Mouse (Mus musculus) kidney, postnatal 10 days (tissue): Measurements from ENCODE around the gene Hmgb2.

Source experiments
- DNase-seq: peaks from one replicate; pipeline ENCODE4 v3.0.0; 2021; ENCODE audit warnings: mixed read lengths

Gene Hmgb2

DNA sequence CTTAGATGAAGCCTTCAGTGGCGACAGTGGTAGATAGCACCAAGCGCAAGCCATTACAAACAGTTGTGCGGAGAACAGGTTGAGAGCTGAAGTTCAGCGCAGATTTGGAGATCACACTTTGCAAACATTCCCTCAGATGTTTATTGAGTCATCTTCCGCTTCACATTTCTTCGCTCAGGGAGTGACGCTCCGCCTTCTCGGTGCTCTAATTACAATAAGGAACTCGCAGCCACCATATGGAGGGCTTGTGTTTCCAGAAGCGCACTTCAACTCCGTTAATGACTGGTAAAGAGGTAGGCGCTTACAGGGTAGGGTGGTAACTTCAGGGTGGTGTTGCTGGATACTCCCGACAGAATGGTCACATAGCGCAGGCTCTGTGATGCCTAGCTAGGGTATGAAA, 52.0 kb downstream of the Hmgb2 start:
- no peak for DNase-seq

DNA sequence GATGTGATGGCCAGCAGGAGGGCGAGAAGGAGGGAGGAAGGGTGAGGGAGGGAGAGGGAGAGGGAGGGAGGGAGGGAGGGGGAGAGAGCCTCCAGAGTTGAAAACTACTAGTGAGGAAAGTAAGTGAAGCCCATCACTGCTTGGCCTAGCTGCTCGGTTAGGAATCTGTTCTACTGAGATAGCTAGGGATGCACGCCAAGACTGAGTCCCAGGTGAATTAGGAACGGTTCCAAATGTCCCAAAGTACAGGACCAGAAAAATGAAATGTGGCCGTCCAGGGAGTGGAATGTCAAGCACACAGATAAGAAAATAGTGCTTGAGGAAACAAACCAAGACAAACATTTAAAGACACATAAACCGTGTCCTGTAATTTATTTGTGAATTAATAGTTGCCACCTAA, 53.3 kb downstream of the Hmgb2 start:
- DNase-seq: no peak
